Mouse (Mus musculus): Measurements from ENCODE around the gene Hsd17b6. TPM values are rescaled to one million over a fixed set of nuclear protein-coding genes. Genes with fewer than 3 reads are reported as not detected.

Hsd17b6 gene
- total and polyA plus RNA-seq, 2 experiments from 2014 or later: not detected

DNA sequence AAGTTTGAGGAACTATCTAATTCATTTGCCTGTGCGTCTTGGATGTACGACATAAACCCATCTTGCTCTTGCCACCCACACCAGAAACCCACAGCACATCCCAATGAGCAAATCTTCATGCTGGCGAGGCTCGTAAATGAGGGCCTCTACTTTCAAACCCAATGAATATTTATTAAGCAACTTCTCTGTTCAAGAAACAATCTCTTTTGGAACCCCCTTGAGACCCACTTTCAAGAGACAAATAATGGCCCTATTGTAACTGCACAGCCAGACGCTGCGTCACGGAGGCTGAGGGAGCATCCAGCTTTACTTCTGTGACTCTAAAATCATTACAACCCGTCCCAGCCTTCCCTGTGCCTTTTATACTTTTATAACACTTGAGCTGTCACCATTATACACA is 21.8 kb downstream of the Hsd17b6 start:
- Histone ChIP-seq H3K9ac (no peak overlapping the region), H3K4me1 (ENCODE audit: insufficient read depth) (no peaks in the 10 kb centered on the region), H3K27ac (ENCODE audit: low read depth, low read length) (no peak overlapping the region), H3K27me3 (ENCODE audit: insufficient read depth, low read length) (no peaks in the 10 kb centered on the region), H3K9me3 (ENCODE audit: low read length) (no peaks in the 10 kb centered on the region), H3K4me3 (ENCODE audit: low read depth, low read length) (no peak overlapping the region), H3K4me2 (ENCODE audit: low read depth) (no peak overlapping the region), H3K36me3 (ENCODE audit: insufficient read depth) (no peaks in the 10 kb centered on the region)
- TF ChIP-seq CTCF (IDR thresholded peaks at IDR 0.05; ENCODE audit: low read depth): no peak
- WGBS: 8% methylated on average over 8 of the region's 8 CpGs
- DNase-seq (no peak), ATAC-seq (peak; percentile 12; the same call in 1 of the 2 replicates)

- 53% methylated on average over 5 of the region's 5 CpGs for WGBS
- H3K4me2 ChIP-seq (ENCODE audit: low read depth): no peak overlapping the region
- no peaks in the 10 kb centered on the region for H3K4me1 ChIP-seq (ENCODE audit: insufficient read depth)
- no peak for TF ChIP-seq CTCF (IDR thresholded peaks at IDR 0.05; ENCODE audit: low read depth)
- DNase-seq (peak; percentile 35), ATAC-seq (no peak; the same call in 1 of the 2 replicates)
- H3K4me3 ChIP-seq (ENCODE audit: low read depth, low read length): no peak overlapping the region
- H3K27me3 ChIP-seq (ENCODE audit: insufficient read depth, low read length): no peaks in the 10 kb centered on the region
- H3K9me3 ChIP-seq (ENCODE audit: low read length): no peaks in the 10 kb centered on the region
- no peak overlapping the region for H3K27ac ChIP-seq (ENCODE audit: low read depth, low read length)
- no peak overlapping the region for H3K9ac ChIP-seq
- H3K36me3 ChIP-seq (ENCODE audit: insufficient read depth): no peaks in the 10 kb centered on the region
These were observed 22.8 kb downstream of the Hsd17b6 start for GRCm38 (mm10) chr10:127984650-127985049.

DNA sequence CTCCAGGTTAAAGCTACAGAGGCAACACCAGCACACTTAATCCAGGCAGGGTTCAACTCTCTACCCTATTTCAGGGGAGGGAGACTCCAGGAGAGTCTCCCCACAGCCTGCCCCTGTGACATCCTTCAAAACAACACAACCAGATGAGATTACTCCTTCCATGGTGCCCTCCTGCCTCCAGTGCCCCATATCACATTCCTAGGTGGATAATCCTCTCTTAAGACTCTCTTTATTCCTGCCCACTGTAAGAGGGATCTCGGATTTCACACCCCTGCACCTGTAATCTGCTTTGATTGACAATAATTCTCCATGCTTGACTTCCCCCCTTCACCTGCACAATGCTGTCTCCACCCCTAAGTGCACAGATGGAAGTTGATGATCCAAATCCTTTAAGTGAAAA is 31.9 kb downstream of the Hsd17b6 start:
- Histone ChIP-seq H3K9me3 (ENCODE audit: low read length) (no peaks in the 10 kb centered on the region), H3K4me3 (ENCODE audit: low read depth, low read length) (no peak overlapping the region), H3K27ac (ENCODE audit: low read depth, low read length) (no peak overlapping the region), H3K4me2 (ENCODE audit: low read depth) (no peak overlapping the region), H3K4me1 (ENCODE audit: insufficient read depth) (no peaks in the 10 kb centered on the region), H3K36me3 (ENCODE audit: insufficient read depth) (no peaks in the 10 kb centered on the region), H3K27me3 (ENCODE audit: insufficient read depth, low read length) (no peaks in the 10 kb centered on the region), H3K9ac (no peak overlapping the region)
- WGBS: 3% methylated on average over 1 of the region's 1 CpGs
- ATAC-seq (no peak), DNase-seq (no peak)
- TF ChIP-seq CTCF (IDR thresholded peaks at IDR 0.05; ENCODE audit: low read depth): no peak

DNA sequence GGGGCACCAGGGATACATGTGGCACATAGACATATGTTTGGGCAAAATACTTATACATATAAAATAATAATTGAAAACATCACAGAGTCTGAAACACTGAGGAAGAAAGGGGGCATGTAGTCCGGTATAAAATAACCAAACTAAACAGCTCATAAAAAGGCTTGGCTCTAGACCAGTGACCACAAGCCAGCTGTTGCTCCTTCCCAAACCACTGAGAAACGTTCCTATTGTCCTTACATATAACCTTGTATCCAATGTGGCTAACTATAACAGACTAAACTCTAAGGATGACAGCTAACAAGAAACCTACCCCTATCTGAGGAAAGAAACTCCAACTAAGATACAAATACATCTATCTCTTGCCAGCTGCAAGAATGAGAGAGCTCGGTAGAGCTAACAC is 33.3 kb downstream of the Hsd17b6 start:
- Histone ChIP-seq H3K4me3 (ENCODE audit: low read depth, low read length) (no peak overlapping the region), H3K27ac (ENCODE audit: low read depth, low read length) (no peak overlapping the region), H3K9ac (no peak overlapping the region), H3K4me1 (ENCODE audit: insufficient read depth) (no peaks in the 10 kb centered on the region), H3K9me3 (ENCODE audit: low read length) (no peaks in the 10 kb centered on the region), H3K27me3 (ENCODE audit: insufficient read depth, low read length) (no peaks in the 10 kb centered on the region), H3K4me2 (ENCODE audit: low read depth) (no peak overlapping the region), H3K36me3 (ENCODE audit: insufficient read depth) (no peaks in the 10 kb centered on the region)
- TF ChIP-seq CTCF (IDR thresholded peaks at IDR 0.05; ENCODE audit: low read depth): no peak
- WGBS: 87% methylated on average over 3 of the region's 3 CpGs
- DNase-seq (no peak), ATAC-seq (no peak)

DNA sequence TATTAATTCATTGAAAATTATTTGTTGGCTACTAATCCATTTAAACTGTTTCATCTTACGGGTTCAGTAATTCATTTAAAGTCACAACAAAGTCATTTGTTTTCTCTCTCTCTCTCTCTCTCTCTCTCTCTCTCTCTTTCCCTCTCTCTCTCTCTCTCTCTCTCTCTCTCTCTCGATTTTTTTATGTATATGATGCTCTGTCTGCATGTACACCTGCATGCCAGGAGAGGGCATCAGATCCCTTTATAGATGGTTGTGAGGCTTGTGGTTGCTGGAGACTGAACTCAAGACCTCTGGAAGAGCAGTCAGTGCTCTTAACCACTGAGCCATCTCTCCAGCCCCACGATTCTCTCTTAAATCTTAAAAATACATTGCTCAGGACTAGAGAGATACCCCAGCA is 36.3 kb downstream of the Hsd17b6 start:
- 80% methylated on average over 3 of the region's 3 CpGs for WGBS
- Histone ChIP-seq H3K9me3 (ENCODE audit: low read length) (no peaks in the 10 kb centered on the region), H3K4me2 (ENCODE audit: low read depth) (no peak overlapping the region), H3K4me1 (ENCODE audit: insufficient read depth) (no peaks in the 10 kb centered on the region), H3K27me3 (ENCODE audit: insufficient read depth, low read length) (no peaks in the 10 kb centered on the region), H3K27ac (ENCODE audit: low read depth, low read length) (no peak overlapping the region), H3K9ac (no peak overlapping the region), H3K36me3 (ENCODE audit: insufficient read depth) (no peaks in the 10 kb centered on the region), H3K4me3 (ENCODE audit: low read depth, low read length) (no peak overlapping the region)
- ATAC-seq (no peak), DNase-seq (no peak)
- no peak for TF ChIP-seq CTCF (IDR thresholded peaks at IDR 0.05; ENCODE audit: low read depth)

- Histone ChIP-seq H3K9me3 (ENCODE audit: low read length) (no peaks in the 10 kb centered on the region), H3K4me2 (ENCODE audit: low read depth) (no peak overlapping the region), H3K36me3 (ENCODE audit: insufficient read depth) (no peaks in the 10 kb centered on the region), H3K4me1 (ENCODE audit: insufficient read depth) (no peaks in the 10 kb centered on the region), H3K27ac (ENCODE audit: low read depth, low read length) (no peak overlapping the region), H3K9ac (no peak overlapping the region), H3K27me3 (ENCODE audit: insufficient read depth, low read length) (no peaks in the 10 kb centered on the region), H3K4me3 (ENCODE audit: low read depth, low read length) (no peak overlapping the region)
- ATAC-seq: no peak
- WGBS: 59% methylated on average over 3 of the region's 3 CpGs
- no peak for TF ChIP-seq CTCF (IDR thresholded peaks at IDR 0.05; ENCODE audit: low read depth)
- DNase-seq: no peak
These were observed 37.0 kb downstream of the Hsd17b6 start for GRCm38 (mm10) chr10:127970359-127970831.

DNA sequence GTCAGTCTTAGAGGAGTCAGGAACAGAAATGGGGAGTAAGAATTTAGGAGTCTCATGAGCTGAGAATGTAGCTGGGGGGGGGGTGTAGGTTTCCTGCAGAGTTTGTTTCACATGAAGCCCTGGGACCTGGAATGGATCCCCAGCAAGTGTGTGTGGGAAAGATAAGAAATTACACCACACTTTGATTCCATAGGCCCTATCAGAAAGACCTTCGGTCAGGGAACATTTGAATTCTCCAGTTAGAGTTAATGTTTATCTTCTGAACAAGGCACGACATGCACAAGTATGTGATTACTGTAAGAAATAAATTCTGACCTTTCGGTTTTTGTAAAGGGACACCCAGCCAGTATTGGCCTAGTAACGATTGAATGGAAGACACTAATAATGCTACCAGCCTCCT is 37.6 kb downstream of the Hsd17b6 start:
- H3K4me1 ChIP-seq (ENCODE audit: insufficient read depth): no peaks in the 10 kb centered on the region
- ATAC-seq: no peak
- WGBS: 80% methylated on average over 4 of the region's 4 CpGs
- DNase-seq: no peak
- no peak overlapping the region for H3K4me2 ChIP-seq (ENCODE audit: low read depth)
- H3K9me3 ChIP-seq (ENCODE audit: low read length): no peaks in the 10 kb centered on the region
- no peaks in the 10 kb centered on the region for H3K27me3 ChIP-seq (ENCODE audit: insufficient read depth, low read length)
- no peak overlapping the region for H3K27ac ChIP-seq (ENCODE audit: low read depth, low read length)
- no peak for TF ChIP-seq CTCF (IDR thresholded peaks at IDR 0.05; ENCODE audit: low read depth)
- no peak overlapping the region for H3K9ac ChIP-seq
- H3K4me3 ChIP-seq (ENCODE audit: low read depth, low read length): no peak overlapping the region
- no peaks in the 10 kb centered on the region for H3K36me3 ChIP-seq (ENCODE audit: insufficient read depth)

DNA sequence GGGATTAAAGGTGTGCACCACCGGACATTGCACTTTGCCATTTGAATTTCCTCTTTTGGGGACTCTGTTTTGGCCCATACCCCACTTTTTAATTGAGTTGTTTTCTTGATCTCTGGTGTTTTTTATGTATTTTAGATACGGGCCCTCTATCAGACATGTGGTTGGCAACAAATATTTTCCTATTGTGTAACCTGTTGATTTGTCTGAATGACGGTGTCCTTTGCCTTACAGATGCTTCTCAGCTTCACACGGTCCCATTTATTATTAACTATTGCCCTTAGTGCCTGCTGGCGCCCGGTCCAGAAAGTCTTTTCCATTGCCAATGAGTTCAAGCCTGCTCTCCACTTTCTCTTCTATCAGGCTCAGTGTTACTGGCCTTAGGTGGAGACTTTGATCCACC is 40.9 kb downstream of the Hsd17b6 start:
- Histone ChIP-seq H3K4me3 (ENCODE audit: low read depth, low read length) (no peak overlapping the region), H3K27ac (ENCODE audit: low read depth, low read length) (no peak overlapping the region), H3K4me1 (ENCODE audit: insufficient read depth) (no peaks in the 10 kb centered on the region), H3K36me3 (ENCODE audit: insufficient read depth) (no peaks in the 10 kb centered on the region), H3K4me2 (ENCODE audit: low read depth) (no peak overlapping the region), H3K27me3 (ENCODE audit: insufficient read depth, low read length) (no peaks in the 10 kb centered on the region), H3K9me3 (ENCODE audit: low read length) (no peaks in the 10 kb centered on the region), H3K9ac (no peak overlapping the region)
- TF ChIP-seq CTCF (IDR thresholded peaks at IDR 0.05; ENCODE audit: low read depth): no peak
- no peak for ATAC-seq
- 91% methylated on average over 6 of the region's 6 CpGs for WGBS
- no peak for DNase-seq
